Mouse (Mus musculus): ENCODE measurements around the gene Rfx5.
"Not testable (repeated sequence)": the region's sequence is repeated elsewhere in the genome, so short reads cannot be mapped to it uniquely, and the experiment has no call there.

The Rfx5 gene

DNA sequence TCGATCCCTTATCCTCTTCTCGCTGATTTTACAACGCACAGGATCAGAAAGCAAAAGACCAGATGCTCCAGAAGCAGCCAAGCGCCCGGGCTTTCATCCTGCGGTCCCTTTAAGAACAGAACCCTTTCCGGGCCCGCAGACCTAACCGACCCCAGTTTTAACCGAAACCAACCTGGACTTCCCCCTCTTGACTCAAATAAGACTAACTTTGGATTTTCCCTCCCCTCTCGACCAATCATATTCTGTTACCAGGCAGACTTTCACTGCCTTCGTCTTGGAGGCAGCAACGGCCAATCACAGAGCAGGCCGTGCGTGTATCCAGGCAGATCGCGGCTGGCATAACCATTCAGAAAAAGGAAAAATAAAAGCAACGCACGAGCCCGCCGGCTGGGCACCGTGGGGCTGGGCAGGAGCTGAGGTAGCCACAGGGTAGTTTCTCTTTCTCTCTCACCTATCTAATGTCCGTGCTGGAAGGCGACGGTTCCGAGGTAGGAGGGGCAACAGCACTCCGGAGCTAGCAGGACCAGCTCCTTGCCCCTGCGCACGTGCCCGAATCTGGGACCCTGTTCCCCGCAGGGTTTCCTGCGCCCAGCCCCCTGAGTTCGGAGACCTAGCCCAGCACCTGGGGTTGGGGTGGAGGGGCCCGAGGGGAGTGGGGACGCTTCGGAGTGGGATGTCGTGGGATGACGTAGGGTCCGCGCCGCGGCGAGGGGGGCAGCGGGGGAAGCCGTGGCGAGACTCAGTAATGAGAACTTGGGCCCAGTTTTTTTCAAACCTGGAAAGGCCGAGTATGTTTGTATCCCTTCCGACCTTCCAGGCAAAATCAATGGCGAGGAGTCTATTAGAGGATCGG, at the start of gene Rfx5:
Gene Rfx5, plus strand, starts transcription at position 312 of the 853 bp plus-strand sequence.
- peak; percentile 97 for DNase-seq (ENCODE audit: low spot score)

DNA sequence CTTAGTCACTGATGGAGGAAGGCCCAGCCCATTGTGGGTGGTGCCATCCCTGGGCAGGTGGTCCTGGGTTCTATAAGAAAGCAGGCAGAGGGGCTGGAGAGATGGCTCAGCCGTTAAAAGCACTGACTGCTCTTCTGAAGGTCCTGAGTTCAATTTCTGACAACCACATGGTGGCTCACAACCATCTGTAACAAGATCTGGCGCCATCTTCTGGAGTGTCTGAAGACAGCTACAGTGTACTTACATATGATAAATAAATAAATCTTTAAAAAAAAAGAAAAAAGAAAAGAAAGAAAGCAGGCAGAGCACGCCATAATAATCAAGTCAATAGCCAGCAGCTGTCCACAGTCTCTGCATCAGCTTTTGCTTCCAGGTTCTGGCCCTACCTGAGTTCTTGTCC, 49.1 kb upstream of the Rfx5 start:
- not testable (repeated sequence) for DNase-seq (ENCODE audit: low spot score)

DNA sequence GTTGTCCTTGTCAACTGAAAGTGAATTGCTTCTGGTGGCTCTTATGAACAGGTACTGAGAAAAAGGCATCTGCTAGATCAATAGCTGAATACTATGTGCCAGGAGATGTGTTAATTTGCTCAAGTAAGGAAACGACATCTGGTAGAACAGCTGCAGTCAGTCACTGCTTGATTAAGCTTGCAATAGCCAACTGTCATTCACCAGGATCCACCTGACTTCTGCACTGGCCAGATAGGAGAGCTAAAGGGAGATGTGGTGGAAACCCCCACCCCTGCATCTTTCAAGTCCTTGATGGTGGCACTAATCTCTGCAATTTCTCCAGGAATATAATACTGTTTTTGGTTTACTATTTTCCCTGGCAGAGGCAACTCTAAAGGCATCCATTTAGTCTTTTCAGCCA, 47.4 kb upstream of the Rfx5 start:
- no peak for DNase-seq (ENCODE audit: low spot score)

DNA sequence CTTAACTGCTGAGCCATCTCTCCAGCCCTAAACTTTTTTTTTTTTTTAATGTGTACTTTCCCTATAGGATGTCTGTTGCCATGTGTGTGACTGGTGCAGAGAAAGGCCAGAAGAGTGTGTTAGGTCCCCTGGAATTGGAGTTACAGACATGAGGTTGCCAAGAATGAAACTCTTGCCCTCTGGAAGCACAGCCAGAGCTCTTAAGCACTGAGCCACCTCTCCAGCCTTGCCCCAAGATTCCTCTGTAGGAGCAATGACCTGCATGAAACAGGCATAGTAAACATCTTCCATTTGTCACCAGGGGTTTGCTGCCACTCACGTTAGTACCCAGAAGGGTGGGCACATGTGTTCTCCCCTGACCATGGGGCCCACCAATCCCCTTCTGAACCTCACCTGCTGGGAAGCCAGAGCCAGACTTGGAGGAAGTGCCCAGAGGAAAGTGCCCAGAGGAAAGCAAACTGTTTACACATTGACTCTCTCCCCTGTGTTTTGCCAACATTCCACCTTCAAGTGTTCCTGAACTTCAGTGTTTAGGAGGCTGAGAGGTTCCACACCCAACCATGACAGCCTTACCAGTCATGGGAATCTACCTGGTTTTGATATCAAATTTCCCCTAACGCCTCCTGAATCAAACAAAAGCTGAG, 42.7 kb upstream of the Rfx5 start:
- DNase-seq (ENCODE audit: low spot score) = no peak

DNA sequence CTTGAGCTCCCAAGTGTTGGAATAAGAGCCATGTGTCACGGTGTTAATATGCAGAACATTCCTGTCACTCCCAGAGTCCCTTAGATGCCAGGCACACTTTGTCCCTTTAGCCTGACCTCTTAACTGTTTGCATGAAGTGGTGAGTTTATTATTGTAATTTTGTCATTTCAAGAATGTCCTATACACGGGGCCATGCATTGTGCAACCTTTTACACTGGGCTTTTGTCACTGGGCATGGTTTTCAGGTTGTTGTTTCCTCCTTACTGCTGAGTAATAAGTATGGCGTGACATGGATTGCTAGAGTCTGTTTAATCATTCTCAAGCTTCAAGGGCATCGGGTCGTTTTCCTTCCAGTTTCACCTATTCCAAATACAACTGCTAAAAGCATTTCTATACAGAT, 40.1 kb upstream of the Rfx5 start:
- no peak for DNase-seq (ENCODE audit: low spot score)

DNA sequence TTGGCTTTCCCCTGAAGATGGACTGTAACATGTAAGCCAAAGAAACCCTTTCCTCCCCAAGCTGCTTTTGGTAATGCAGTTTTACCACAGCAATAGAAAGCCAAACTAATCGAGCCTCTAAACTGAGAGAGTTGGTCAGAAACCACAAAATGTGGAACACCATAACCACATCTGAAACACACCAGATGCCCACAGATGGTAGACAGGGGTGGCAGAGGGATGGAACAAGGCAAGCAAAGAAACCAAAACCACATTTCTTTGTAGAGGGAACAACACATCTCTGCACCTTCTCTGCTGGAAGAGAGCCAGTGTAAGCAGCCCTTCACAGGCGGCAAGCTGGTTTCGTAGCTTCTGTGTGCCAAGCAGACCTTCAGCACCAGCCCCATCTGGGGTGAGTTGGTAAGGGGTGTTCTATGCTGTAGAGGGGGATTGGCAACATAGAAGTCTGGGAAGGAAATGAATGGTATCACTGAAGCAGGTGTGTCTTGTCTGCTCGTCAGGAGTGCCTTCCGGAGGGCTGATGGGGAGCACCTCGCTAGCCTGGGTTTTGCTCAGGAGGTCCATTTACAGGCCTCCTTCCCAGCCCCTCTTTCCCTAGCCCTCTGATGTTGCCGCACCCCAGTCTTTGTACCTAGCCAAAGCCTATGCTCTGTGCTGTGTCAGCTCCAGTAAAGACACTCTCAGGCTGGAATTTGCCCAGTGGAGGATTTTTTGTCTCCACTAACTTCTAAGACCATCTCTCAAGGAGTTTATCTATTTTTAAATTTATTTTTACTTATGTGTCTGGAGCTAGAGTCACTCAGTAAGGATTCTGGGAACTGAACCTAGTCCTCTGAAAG, 37.8 kb upstream of the Rfx5 start:
- DNase-seq (ENCODE audit: low spot score) = no peak

DNA sequence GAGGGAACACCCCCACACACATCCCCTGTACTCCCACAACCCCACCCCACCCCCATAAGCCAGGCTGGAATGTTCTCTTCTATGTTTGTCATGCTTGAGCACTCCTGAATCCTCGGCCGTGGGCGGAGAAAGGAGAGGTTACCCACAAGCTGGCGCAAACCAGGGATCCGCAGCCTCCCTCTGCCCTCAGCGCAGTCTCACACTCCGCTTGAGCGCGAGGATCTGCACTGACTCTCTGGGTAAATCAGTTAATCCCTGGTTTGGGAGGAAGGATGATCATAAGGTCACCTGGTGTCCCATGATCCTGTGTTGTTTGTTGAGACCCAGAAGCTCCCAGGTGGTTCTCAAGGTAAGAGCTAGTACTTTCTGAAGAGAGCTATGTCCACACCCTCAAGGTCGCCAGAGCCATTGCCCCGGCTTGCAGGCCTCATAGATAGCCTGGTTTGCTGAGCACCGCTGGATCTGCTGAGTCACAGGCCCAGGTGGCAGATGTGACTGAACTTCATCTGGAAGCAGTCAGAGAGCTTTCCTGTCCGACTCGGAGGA, 36.0 kb upstream of the Rfx5 start:
- no peak for DNase-seq (ENCODE audit: low spot score)

DNA sequence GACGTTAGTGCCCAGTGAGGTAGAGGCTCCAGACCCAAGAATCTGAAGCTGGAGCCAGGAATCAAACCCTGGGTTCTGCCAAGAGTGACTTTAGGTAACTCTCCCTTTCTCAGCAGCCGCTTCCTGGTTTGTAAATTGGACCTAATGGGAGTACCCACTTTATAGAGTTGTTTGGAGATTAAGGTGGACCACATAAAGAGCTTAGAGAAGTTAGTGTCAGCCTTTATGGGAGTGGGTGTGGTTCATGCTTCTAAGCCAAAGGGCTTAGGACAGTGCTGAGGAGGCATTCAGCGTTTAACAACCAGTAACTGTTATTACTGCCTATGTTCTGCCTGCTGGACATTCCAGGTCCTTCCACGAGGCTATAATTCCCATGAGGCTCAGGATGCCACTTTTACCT, 35.0 kb upstream of the Rfx5 start:
- DNase-seq (ENCODE audit: low spot score) = no peak

DNA sequence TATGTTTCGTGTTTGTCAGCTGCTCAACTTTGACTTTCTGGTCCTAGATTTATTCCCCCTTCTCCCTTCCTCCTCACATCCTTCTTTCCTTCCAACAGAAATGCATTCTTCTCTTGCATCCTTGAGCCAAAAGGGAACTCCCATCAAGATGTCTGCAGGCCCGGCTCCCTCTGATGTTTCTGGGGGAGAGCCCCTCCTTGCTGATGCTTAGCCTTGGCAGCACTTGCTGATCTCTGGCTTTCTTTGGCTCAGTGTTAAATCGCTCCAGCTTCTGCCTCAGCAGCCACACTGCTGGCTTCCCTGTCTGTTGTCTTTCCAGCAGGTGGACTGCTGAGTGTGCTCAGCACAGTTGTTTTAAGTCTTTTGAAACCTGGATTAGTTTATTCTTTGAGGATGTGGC, 32.8 kb upstream of the Rfx5 start:
- DNase-seq (ENCODE audit: low spot score) = no peak

DNA sequence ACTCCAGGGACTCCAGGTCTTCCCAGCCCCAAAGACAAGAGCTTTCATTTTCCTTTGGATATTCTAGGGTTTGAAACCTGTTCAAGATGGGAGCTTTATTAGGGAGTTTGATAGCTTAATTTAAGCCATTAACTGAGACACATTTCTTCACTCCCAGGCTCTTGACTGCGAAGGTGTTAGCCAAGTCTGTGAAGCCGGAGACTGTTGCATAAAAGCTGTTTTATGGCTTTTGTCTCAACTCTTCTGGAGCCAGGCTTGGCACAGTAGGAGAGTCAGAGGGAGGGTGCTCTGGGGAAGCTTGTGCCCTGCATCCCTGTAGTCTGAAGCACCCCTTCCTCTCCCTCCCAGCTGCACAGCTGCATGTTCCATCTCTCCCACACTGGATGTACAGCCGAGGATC, 31.5 kb upstream of the Rfx5 start:
- no peak for DNase-seq (ENCODE audit: low spot score)

DNA sequence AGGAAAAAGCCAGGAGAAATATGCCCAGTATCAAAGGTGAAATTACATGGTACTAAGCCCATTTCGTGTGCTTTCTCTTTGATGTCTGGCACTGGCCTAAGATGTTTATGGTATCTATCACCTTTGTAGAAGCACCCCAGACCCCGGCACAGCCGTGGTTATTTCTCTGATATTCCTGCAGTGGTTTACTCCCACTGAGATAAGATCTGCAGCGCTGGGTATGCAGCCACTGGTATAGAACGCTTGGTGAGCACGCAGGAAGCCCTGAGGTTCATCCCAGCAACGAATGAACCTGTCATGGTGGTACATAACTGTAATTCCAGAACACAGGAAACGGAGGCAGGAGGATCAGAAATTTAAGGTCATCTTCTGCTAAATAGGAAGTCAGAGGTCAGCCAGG, 29.2 kb upstream of the Rfx5 start:
- DNase-seq (ENCODE audit: low spot score) = no peak

DNA sequence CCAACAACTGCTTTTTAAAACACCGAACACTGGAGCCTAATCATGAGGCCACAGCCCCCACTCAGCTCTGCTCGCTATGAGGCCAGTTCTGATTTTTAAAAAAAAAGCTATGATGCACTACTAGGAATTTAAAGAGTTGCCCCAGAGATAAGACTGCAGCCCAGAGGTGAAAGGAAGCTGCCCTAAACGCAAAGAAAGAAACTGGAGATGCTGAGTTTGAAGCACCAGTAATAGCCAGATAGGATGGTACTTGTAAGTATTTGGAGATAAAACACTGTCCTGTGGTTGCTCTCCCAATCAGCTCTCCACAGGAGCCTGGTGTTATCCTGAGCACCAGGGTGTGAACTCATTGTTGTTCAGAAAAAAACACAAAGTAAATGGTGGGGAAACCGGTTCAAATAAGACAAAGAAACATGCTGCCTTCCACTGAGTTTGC, 27.6 kb upstream of the Rfx5 start:
- DNase-seq (ENCODE audit: low spot score) = not testable (repeated sequence)

DNA sequence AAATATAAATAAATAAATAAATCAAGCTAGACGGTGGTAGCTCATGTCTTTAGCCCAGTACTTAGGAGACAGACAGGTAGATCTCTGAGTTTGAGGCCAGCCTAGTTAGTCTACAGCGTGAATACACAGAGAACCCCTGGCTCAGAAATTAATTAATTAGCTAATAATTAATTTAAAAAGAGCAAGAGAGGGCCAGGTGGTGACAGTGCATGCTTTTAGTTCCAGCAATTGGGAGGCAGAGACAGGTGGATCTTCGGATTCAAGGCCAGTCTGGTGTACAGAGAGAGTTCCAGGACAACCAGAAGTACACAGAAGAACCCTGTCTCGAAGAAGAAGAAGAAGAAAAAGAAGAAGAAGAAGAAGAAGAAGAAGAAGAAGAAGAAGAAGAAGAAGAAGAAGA, 24.9 kb upstream of the Rfx5 start:
- DNase-seq (ENCODE audit: low spot score) = not testable (repeated sequence)

DNA sequence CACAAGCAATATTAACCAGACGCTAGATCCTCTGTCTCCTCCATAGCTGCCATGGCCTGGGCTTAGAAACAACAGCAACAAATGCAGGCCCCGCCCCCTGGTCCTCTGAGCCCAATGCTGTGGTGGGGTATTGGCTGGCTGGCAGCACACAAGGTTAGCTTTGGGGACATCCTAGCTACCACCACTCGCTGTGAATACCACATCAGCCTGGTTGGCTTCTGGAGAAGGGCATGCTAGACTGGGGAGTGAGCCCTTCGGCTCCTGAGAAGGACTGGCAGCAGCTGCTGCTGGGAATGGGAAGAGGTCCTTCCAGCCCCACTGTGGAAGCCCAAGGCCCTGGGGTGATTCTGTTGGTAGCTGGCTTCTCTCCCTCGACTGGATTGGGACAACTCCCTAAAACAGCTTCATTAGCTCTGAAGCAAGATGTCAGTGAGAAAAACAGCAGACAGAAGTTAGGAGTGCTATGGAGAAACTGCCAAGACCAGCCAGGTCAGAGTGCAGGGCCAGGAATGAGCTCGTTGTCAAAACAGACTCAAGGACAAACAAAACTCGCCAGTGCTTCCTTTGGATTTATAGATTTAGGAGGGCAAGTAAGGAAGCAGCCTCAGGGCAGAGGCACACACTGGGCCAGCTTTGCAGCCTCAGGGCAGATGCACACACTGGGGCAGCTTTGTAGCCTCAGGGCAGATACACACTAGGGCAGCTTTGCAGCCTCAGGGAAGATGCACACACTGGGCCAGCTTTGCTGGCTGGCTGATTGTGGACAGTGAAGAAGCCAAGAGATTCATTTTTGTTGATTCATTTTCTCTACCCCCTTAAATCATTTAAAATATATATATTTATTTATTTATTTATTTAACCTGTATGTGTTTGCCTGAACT, 23.2 kb upstream of the Rfx5 start:
- DNase-seq (ENCODE audit: low spot score) = peak; percentile 36

DNA sequence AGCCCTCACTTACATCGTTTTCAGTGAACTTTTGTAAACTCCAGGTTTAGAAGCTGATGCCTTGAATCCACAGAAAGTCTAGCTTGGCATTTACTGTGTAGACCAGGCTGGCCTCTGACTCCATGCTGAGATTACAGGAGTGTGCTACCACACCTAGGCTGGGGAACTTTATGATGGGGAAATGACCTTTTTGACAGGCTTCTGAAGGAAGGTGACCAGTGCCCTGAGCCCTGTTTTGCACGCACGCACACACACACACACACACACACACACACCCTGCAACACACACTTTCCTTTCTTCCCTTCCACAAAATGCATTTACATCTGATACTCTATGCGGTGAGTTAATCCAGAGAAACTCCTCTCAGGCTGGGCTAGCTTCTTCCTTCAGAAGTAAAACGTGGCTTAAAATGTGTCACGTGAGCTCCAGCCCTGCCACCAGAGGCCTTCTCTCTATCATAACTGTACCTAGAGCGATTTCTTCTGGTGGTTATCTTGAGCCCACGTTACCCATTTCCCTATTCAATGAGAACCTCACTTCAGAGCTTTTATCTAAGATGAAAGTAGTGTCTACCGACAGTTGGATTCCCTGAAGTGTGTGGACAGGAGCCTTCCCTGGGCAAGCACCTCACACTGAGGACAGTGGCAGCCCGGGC, 22.3 kb upstream of the Rfx5 start:
- DNase-seq (ENCODE audit: low spot score) = not testable (repeated sequence)

DNA sequence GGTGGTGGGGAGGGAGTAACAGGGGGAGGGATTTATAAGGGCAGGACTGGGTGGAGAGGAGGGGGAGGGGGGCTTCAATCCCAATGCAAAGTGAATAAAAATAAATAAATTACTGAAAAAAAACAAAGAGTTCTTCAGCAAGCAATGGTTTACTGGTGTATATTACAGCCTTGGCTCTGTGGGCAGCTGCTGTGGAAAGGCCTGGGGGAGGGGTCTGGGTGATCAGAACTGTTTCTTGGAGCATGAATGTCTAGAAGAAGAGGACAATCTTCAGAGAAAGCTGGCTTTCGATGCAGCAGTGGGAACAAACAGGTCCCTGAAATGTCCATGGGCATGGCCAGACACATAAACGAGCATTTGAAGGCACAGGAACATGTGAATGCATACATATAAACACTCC, 21.6 kb upstream of the Rfx5 start:
- not testable (repeated sequence) for DNase-seq (ENCODE audit: low spot score)

DNA sequence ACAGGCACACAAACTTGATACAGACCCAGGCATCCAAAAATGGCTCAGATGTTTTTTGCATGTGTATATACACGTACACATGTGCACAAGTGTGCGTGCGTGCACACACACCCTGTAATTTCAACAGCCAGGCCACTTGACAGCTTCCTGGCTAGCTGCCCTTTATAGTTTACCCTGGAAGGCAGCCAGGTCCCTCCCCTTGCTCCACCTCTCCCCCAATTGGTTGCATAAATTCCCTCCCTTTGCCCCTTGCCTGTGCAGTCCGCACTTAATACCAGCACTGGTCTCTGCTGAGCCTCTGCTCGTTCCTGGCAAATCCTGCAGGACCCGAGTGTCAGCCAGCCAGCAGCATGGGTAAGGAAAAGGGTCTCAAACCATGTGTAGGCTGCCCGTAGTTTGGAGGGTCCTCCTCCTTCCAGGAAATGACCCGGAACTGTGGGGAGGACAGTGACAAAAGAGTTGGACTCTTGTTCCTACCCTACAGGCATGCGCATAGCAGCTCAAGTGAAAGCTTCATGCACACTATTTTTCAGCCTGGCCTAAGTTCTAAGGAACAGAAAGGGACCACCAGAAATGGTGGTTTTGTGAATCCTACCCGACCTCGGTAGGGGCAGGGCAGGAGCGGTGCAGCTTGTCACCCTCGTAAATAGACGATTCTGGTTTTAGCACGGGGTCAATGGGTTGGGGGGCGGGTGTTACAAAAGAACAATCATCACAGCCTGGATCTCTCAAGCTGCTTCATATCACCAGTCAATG, 20.9 kb upstream of the Rfx5 start, which contains the start of gene Selenbp1:
Gene Selenbp1, plus strand, starts transcription at position 248 of the 756 bp plus-strand sequence.
- DNase-seq (ENCODE audit: low spot score) = peak; percentile 66

DNA sequence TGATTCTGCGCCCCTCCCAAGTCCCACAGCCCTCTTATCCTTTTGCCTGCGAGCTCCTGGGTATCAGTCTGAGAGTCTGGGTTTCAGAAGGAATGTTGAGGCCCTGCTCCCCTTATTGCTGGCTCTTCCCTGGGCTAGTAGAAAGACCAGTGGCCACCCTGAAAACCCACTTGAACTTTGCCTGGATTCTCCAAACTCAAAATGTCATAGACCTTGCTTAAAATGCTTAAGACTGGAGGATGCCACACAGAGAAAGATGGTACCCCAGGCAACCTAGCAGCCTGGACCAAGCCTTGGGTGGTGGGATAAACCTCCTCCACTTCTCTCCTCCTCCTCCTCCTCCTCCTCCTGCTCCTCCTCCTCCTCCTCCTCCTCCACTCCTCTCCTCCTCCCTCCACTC, 20.3 kb upstream of the Rfx5 start:
- DNase-seq (ENCODE audit: low spot score) = not testable (repeated sequence)

DNA sequence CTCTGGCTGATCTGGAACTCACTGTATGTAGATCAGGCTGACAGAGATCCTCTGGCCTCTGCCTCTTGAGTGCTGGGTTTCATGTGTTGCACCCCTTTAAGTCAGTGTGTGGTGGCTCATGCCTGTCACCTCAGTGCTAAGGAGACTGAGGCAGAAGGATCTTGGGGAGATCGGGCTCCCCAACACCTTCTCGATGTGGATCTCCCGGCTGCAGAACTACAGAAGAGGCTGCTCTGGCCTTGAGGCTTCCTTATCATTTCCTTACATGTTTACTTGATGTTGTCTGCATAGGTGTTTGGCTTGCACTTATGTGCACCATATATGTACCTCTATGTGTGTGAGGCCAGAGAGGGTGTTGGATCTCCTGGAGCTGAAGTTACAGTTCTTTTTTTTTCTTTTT, 19.3 kb upstream of the Rfx5 start:
- DNase-seq (ENCODE audit: low spot score) = not testable (repeated sequence)

DNA sequence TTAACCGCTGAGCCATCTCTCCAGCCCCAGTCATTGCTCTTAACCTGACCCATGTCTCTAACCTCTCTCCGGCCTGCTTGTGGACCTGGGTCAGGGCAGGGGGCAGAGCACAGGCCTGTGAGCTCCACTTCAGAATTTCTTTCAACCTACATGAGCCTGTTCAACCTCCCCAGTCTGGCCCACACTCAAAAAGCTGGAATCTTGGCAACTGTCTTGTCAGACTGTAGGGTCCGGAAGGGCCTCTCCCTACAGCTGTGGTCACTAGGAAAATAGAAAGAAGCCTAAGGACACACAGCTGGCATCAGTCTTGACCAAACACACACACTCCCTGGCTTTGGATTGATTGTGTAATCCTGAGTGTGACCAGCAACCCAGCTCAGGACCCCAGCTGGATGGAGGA, 18.5 kb upstream of the Rfx5 start:
- DNase-seq (ENCODE audit: low spot score) = not testable (repeated sequence)

All from embryo, embryonic 10.5 days (tissue).